In the genomic region with DNA sequence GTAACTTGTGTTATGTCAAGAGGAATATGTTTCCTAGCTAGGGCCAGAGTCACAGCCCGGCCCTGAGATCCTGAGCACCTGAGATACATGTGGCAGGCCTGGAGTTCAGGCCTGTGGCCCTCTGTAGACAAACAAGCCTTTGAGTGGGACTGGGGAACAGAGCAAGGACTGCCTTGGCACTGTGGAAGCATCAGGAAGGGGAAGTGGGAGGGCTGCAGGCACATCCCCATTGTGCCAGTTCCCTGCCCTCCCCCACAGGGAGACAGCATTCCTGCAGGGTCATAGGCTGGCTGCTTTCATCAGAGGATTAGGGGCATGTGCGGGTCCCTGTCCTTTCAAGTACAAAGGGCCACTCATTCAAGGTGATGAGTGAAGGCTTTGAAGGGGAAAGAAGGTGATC, we compare ENCODE assay signal across 22 mouse cellular contexts. TPM values are rescaled to one million over a fixed set of nuclear protein-coding genes. Genes with fewer than 3 reads are reported as not detected.
DNase-seq lines count a peak whose midpoint lies in the region; ATAC-seq lines count a peak whose summit lies in the region.
"Had no signal": no experiment of that assay in that cellular context is flagged by ENCODE, and none has a peak within 500 bp of the region (broad histone marks: within the 10 kb centered on the region; RNA-seq: fewer than 3 reads in every experiment).

No protein-coding gene starts in this region.

- 59% methylated on average over 2 of the region's 2 CpGs for WGBS in hindbrain, embryonic 10.5 days
- 80% methylated on average over 2 of the region's 2 CpGs for WGBS in hindbrain, embryonic 16.5 days
- 45% methylated on average over 2 of the region's 2 CpGs for WGBS in embryonic facial prominence, embryonic 10.5 days

- no peak for DNase-seq in hindbrain, embryonic 10.5 days (ENCODE audit: low spot score)
- DNase-seq in embryonic facial prominence, embryonic 10.5 days (ENCODE audit: low spot score): no peak
- DNase-seq in lung, adult 18-20 months: peak; percentile 49 to 71
- peak; percentile 49 for DNase-seq in lung, postnatal 14 days
- no peak for DNase-seq in right cerebral cortex, adult 18-20 months
- no peak for DNase-seq in yolk sac, embryonic 10.5 days (ENCODE audit: low spot score)
- DNase-seq: adrenal gland, adult 8-10 months; cerebellum, adult 2 months; cerebellum, postnatal 36 days; forebrain, postnatal 0 days; gastrocnemius, postnatal 25 days; kidney, adult 8-10 months; kidney, postnatal 4 days; thymus, adult 2 months; thymus, postnatal 4 days had no signal

- H3K36me3 ChIP-seq in hindbrain, embryonic 10.5 days: peaks cover 15% of the 10 kb centered on the region
- H3K36me3 ChIP-seq in hindbrain, embryonic 16.5 days (ENCODE audit: control insufficient read depth, insufficient read depth, low read length): no peaks in the 10 kb centered on the region
- peaks cover 23% of the 10 kb centered on the region for H3K36me3 ChIP-seq in embryonic facial prominence, embryonic 10.5 days (replicated peaks)
- H3K36me3 ChIP-seq: liver, embryonic 12.5 days; lung, embryonic 15.5 days had no signal

- H3K27me3 ChIP-seq in hindbrain, embryonic 10.5 days (ENCODE audit: insufficient read depth, poor library complexity, severe bottlenecking): 0 out of 2 replicates have a peak, but pooled peaks cover 4% of the 10 kb centered on the region
- no peaks in the 10 kb centered on the region for H3K27me3 ChIP-seq in hindbrain, embryonic 16.5 days (replicated peaks; ENCODE audit: control insufficient read depth, insufficient read depth, low read length)
- no peaks in the 10 kb centered on the region for H3K27me3 ChIP-seq in embryonic facial prominence, embryonic 10.5 days (replicated peaks; ENCODE audit: low read depth, poor library complexity, severe bottlenecking)
- H3K27me3 ChIP-seq: hindbrain, embryonic 13.5 days; limb, embryonic 13.5 days; liver, embryonic 12.5 days; lung, embryonic 15.5 days had no signal

- H3K4me1 ChIP-seq in hindbrain, embryonic 10.5 days (replicated peaks): peaks cover 15% of the 10 kb centered on the region
- H3K4me1 ChIP-seq in hindbrain, embryonic 16.5 days (ENCODE audit: control insufficient read depth, insufficient read depth, low read depth, low read length): no peaks in the 10 kb centered on the region
- peaks cover 55% of the 10 kb centered on the region for H3K4me1 ChIP-seq in embryonic facial prominence, embryonic 10.5 days
- H3K4me1 ChIP-seq: hindbrain, embryonic 13.5 days had no signal

- ATAC-seq in hindbrain, embryonic 16.5 days: no peak
- ATAC-seq: activated CD4-positive, CD25-positive, alpha-beta regulatory T cell, adult 4 months; forebrain, postnatal 0 days; inflammation-experienced regulatory T-cells, adult 6 months; liver, embryonic 12.5 days had no signal

- no peak overlapping the region for H3K4me2 ChIP-seq in hindbrain, embryonic 16.5 days (ENCODE audit: low read length)
- H3K4me2 ChIP-seq: hindbrain, embryonic 13.5 days; limb, embryonic 13.5 days; liver, embryonic 12.5 days; lung, embryonic 15.5 days had no signal

- H3K4me3 ChIP-seq in hindbrain, embryonic 10.5 days: no peak overlapping the region
- no peak overlapping the region for H3K4me3 ChIP-seq in hindbrain, embryonic 16.5 days (ENCODE audit: low read length)
- H3K4me3 ChIP-seq in embryonic facial prominence, embryonic 10.5 days: no peak overlapping the region
- H3K4me3 ChIP-seq: hindbrain, embryonic 13.5 days; limb, embryonic 13.5 days; liver, embryonic 12.5 days; lung, embryonic 15.5 days had no signal

- H3K27ac ChIP-seq in hindbrain, embryonic 10.5 days: peak overlapping the region; percentile 69
- no peak overlapping the region for H3K27ac ChIP-seq in hindbrain, embryonic 16.5 days (ENCODE audit: low read depth, low read length)
- H3K27ac ChIP-seq in embryonic facial prominence, embryonic 10.5 days (replicated peaks): peak overlapping the region; percentile 63
- H3K27ac ChIP-seq: hindbrain, embryonic 13.5 days; limb, embryonic 13.5 days; liver, embryonic 12.5 days; lung, embryonic 15.5 days had no signal

- H3K9me3 ChIP-seq in hindbrain, embryonic 10.5 days: no peaks in the 10 kb centered on the region
- no peaks in the 10 kb centered on the region for H3K9me3 ChIP-seq in hindbrain, embryonic 16.5 days (ENCODE audit: control insufficient read depth, low read length)
- no peaks in the 10 kb centered on the region for H3K9me3 ChIP-seq in embryonic facial prominence, embryonic 10.5 days
- H3K9me3 ChIP-seq: hindbrain, embryonic 13.5 days; limb, embryonic 13.5 days; liver, embryonic 12.5 days; lung, embryonic 15.5 days had no signal

- H3K9ac ChIP-seq in hindbrain, embryonic 16.5 days (ENCODE audit: low read depth, low read length): no peak overlapping the region
- H3K9ac ChIP-seq: forebrain, postnatal 0 days; hindbrain, embryonic 13.5 days; limb, embryonic 13.5 days; liver, embryonic 12.5 days; lung, embryonic 15.5 days had no signal

RNA-seq across cellular contexts. Expression of a gene that starts 26.1 kb away (rescaled TPM):
- 0.60 and 2.3 TPM in 2 replicates for polyA plus RNA-seq in hindbrain, embryonic 10.5 days (2016; fragmentation: Nextera tagmentation; extraction: Ambion mirVana)
- polyA plus RNA-seq in hindbrain, embryonic 16.5 days (2015; fragmentation: Nextera tagmentation; extraction: Ambion mirVana): 27.6 and 30.9 TPM in 2 replicates
- 0.29 and 0.76 TPM in 2 replicates for polyA plus RNA-seq in embryonic facial prominence, embryonic 10.5 days (2016; fragmentation: Nextera tagmentation; extraction: Ambion mirVana)
- polyA plus RNA-seq: inflammation-experienced regulatory T-cells, adult 6 months had no signal

Comparison
In these comparisons a context has a peak if more than half of its experiments do, and no peak if none do; other contexts are left out.
1. DNase-seq: peak in lung, adult 18-20 months (2 of 2) and lung, postnatal 14 days (single experiment); none in hindbrain, embryonic 10.5 days (single experiment), embryonic facial prominence, embryonic 10.5 days (single experiment), right cerebral cortex, adult 18-20 months (single experiment) and yolk sac, embryonic 10.5 days (single experiment).